Mouse (Mus musculus): Measurements from ENCODE around the gene Chst1. TPM values are rescaled to one million over a fixed set of nuclear protein-coding genes. Genes with fewer than 3 reads are reported as not detected.
A peak's percentile ranks its signal among the peaks of the same experiment; 100 is the strongest.

The Chst1 gene
- polyA plus RNA-seq, 1 experiment from 2014 or later, result 2.4 TPM

DNA sequence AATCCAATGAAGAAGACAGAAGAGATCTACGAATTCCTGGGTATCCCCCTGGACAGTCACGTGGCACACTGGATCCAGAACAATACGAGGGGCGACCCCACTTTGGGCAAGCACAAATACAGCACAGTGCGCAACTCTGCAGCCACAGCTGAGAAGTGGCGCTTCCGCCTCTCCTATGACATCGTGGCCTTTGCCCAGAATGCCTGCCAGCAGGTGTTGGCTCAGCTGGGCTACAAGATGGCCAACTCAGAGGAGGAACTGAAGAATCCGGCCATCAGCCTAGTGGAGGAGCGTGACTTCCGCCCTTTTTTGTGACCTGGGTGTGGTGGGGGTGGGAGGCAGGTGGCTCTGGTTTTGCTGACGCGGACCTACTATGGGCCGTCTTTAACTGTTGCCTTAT is 14.6 kb downstream of the Chst1 start:
- Histone ChIP-seq H3K4me2 (ENCODE audit: low read depth, low read length) (no peak overlapping the region), H3K9me3 (replicated peaks; ENCODE audit: control insufficient read depth, low read length) (no peaks in the 10 kb centered on the region), H3K27ac (replicated peaks; ENCODE audit: low read depth, low read length) (no peak overlapping the region), H3K36me3 (replicated peaks; ENCODE audit: control insufficient read depth, insufficient read depth, low read depth, low read length) (no peaks in the 10 kb centered on the region), H3K4me3 (ENCODE audit: low read depth, low read length) (no peak overlapping the region), H3K4me1 (ENCODE audit: control insufficient read depth, insufficient read depth, low read length) (no peaks in the 10 kb centered on the region), H3K9ac (replicated peaks; ENCODE audit: low read length) (no peak overlapping the region), H3K27me3 (ENCODE audit: control insufficient read depth, insufficient read depth, low read length) (no peaks in the 10 kb centered on the region)
- DNase-seq (ENCODE audit: low spot score), result no peak
- 89% methylated on average over 14 of the region's 14 CpGs for WGBS
- ATAC-seq (replicated peaks; ENCODE audit: insufficient number of reproducible peaks, low FRiP score, low TSS enrichment, low read depth), result no peak

DNA sequence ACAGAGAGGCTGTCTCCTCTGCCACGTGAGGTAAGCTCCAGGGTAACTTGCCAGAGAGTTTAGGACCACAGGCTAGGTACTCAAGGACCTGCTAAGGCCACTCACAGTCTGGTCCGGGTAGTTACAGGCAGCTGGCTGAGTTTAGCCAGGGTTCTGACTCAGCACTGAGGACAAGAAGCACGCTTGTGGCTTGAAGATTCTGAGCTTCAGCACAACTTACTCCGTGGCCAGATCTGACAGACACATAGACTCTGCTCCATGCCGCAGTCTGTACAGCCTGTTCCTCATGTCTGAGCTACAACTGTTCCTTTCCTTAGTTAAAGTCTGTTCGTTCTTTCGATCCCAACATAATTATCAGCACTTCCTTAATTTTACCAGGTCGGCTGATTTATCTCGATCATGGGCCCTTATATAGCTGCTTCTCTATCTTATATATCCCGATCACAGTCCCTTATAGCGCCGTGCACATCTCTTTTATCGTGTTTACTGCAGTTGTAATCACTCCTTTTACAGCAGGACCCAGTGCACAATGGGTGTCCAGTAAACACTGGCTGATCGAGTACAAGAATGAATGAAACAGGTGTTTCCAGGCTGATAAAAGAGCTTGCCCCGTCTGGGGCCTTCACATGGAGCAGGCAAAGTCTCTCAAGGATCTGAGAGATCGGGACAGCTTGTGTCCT is 17.7 kb downstream of the Chst1 start:
- H3K9ac ChIP-seq (replicated peaks; ENCODE audit: low read length), result no peak overlapping the region
- no peak overlapping the region for H3K4me3 ChIP-seq (ENCODE audit: low read depth, low read length)
- WGBS, result 83% methylated on average over 16 of the region's 16 CpGs
- no peak for ATAC-seq (replicated peaks; ENCODE audit: insufficient number of reproducible peaks, low FRiP score, low TSS enrichment, low read depth)
- DNase-seq (ENCODE audit: low spot score), result no peak
- H3K9me3 ChIP-seq (replicated peaks; ENCODE audit: control insufficient read depth, low read length), result no peaks in the 10 kb centered on the region
- no peaks in the 10 kb centered on the region for H3K27me3 ChIP-seq (ENCODE audit: control insufficient read depth, insufficient read depth, low read length)
- no peak overlapping the region for H3K4me2 ChIP-seq (ENCODE audit: low read depth, low read length)
- no peaks in the 10 kb centered on the region for H3K4me1 ChIP-seq (ENCODE audit: control insufficient read depth, insufficient read depth, low read length)
- H3K36me3 ChIP-seq (replicated peaks; ENCODE audit: control insufficient read depth, insufficient read depth, low read depth, low read length), result no peaks in the 10 kb centered on the region
- no peak overlapping the region for H3K27ac ChIP-seq (replicated peaks; ENCODE audit: low read depth, low read length)

DNA sequence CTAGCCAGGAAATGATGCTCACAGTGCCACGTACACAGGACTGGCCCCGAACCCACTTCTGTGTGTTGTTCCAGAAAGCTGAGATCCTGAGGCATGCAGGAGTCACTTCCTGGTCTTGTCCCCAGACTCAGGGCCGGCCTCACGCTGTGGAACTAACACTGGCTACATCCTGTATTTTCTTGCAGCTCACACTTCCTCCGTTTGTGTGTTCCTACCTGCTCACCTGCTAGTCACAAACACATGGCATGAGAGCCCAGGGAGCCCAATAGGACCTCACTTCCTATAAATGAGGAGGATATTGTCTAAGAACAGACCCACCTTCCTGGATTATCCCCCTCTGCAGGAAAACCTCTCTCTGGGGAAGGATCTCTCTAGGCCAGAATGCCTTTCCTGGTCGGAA is 18.5 kb downstream of the Chst1 start:
- H3K27me3 ChIP-seq (ENCODE audit: control insufficient read depth, insufficient read depth, low read length), result no peaks in the 10 kb centered on the region
- no peak overlapping the region for H3K9ac ChIP-seq (replicated peaks; ENCODE audit: low read length)
- no peak for ATAC-seq (replicated peaks; ENCODE audit: insufficient number of reproducible peaks, low FRiP score, low TSS enrichment, low read depth)
- 74% methylated on average over 6 of the region's 6 CpGs for WGBS
- no peak for DNase-seq (ENCODE audit: low spot score)
- H3K36me3 ChIP-seq (replicated peaks; ENCODE audit: control insufficient read depth, insufficient read depth, low read depth, low read length), result no peaks in the 10 kb centered on the region
- H3K27ac ChIP-seq (replicated peaks; ENCODE audit: low read depth, low read length), result no peak overlapping the region
- H3K9me3 ChIP-seq (replicated peaks; ENCODE audit: control insufficient read depth, low read length), result no peaks in the 10 kb centered on the region
- no peak overlapping the region for H3K4me2 ChIP-seq (ENCODE audit: low read depth, low read length)
- no peaks in the 10 kb centered on the region for H3K4me1 ChIP-seq (ENCODE audit: control insufficient read depth, insufficient read depth, low read length)
- no peak overlapping the region for H3K4me3 ChIP-seq (ENCODE audit: low read depth, low read length)

DNA sequence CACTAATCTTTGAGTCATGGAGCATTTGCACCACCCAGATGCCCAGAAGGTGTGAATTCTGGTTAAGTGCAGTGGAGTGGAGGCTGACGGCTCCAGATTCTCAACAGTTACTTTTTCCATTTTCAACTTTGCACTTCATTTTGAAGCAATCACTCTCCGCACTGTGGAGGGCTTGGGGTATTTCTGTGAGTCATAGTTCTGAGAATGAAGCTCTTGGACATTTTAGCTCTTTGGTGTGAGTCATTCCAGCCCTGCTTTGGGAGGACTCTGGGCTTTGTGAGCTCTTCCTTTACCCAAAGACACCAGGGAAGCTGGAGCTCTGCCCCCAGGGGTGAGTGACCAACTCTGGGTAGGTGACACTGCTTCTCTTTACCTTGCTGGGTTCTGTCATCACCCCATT is 28.1 kb downstream of the Chst1 start:
- no peak overlapping the region for H3K27ac ChIP-seq (replicated peaks; ENCODE audit: low read depth, low read length)
- H3K9me3 ChIP-seq (replicated peaks; ENCODE audit: control insufficient read depth, low read length), result no peaks in the 10 kb centered on the region
- WGBS, result 65% methylated on average over 2 of the region's 2 CpGs
- no peak overlapping the region for H3K4me3 ChIP-seq (ENCODE audit: low read depth, low read length)
- no peak overlapping the region for H3K9ac ChIP-seq (replicated peaks; ENCODE audit: low read length)
- no peak for ATAC-seq (replicated peaks; ENCODE audit: insufficient number of reproducible peaks, low FRiP score, low TSS enrichment, low read depth)
- no peak for DNase-seq (ENCODE audit: low spot score)
- H3K4me2 ChIP-seq (ENCODE audit: low read depth, low read length), result no peak overlapping the region
- H3K4me1 ChIP-seq (ENCODE audit: control insufficient read depth, insufficient read depth, low read length), result no peaks in the 10 kb centered on the region
- no peaks in the 10 kb centered on the region for H3K27me3 ChIP-seq (ENCODE audit: control insufficient read depth, insufficient read depth, low read length)
- H3K36me3 ChIP-seq (replicated peaks; ENCODE audit: control insufficient read depth, insufficient read depth, low read depth, low read length), result no peaks in the 10 kb centered on the region

DNA sequence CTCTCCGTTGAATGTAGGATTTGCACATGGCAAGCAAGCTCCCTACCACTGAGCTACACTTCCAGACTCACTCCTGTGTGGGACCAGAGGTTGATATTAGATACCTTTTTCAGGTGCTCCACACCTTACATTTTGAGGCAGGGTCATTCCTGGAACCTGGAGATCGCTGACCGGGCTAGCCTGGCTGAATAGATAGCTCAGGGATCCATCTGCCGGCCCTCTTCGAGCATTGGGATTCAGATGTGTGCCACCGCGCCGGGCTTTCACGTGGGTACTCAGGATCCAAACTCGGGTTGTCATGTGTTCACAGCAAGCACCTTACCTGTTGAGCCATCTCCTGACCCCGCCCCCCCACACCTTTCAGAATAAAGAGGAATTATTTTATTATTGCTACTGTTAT is 31.3 kb downstream of the Chst1 start:
- Histone ChIP-seq H3K4me2 (ENCODE audit: low read depth, low read length) (no peak overlapping the region), H3K36me3 (replicated peaks; ENCODE audit: control insufficient read depth, insufficient read depth, low read depth, low read length) (no peaks in the 10 kb centered on the region), H3K9me3 (replicated peaks; ENCODE audit: control insufficient read depth, low read length) (no peaks in the 10 kb centered on the region), H3K9ac (replicated peaks; ENCODE audit: low read length) (no peak overlapping the region), H3K27ac (replicated peaks; ENCODE audit: low read depth, low read length) (no peak overlapping the region), H3K27me3 (ENCODE audit: control insufficient read depth, insufficient read depth, low read length) (no peaks in the 10 kb centered on the region), H3K4me3 (ENCODE audit: low read depth, low read length) (no peak overlapping the region), H3K4me1 (ENCODE audit: control insufficient read depth, insufficient read depth, low read length) (no peaks in the 10 kb centered on the region)
- 94% methylated on average over 11 of the region's 11 CpGs for WGBS
- DNase-seq (ENCODE audit: low spot score) (no peak), ATAC-seq (replicated peaks; ENCODE audit: insufficient number of reproducible peaks, low FRiP score, low TSS enrichment, low read depth) (no peak)

DNA sequence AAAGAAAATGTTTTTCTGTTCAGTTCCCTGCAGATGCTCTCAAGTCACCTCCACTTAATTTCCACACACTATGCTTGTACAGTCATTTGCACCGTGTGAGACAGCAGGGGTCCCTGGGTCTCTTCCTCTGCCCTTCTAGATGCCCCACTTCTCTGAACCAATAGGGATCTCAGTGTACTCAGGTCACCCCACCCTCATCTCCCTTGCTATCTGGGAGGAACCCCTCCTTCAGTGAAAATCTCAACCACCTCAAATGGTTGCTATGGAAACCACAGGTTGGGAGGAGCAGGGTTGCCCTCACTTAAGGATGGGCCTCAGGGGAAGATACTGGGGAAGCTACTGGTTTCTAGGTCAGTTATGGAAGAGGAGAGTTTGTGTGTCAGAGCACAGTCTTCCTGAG is 32.5 kb downstream of the Chst1 start:
- Histone ChIP-seq H3K9me3 (replicated peaks; ENCODE audit: control insufficient read depth, low read length) (no peaks in the 10 kb centered on the region), H3K4me1 (ENCODE audit: control insufficient read depth, insufficient read depth, low read length) (no peaks in the 10 kb centered on the region), H3K4me3 (ENCODE audit: low read depth, low read length) (no peak overlapping the region), H3K27me3 (ENCODE audit: control insufficient read depth, insufficient read depth, low read length) (no peaks in the 10 kb centered on the region), H3K4me2 (ENCODE audit: low read depth, low read length) (no peak overlapping the region), H3K27ac (replicated peaks; ENCODE audit: low read depth, low read length) (no peak overlapping the region), H3K9ac (replicated peaks; ENCODE audit: low read length) (no peak overlapping the region), H3K36me3 (replicated peaks; ENCODE audit: control insufficient read depth, insufficient read depth, low read depth, low read length) (no peaks in the 10 kb centered on the region)
- ATAC-seq (replicated peaks; ENCODE audit: insufficient number of reproducible peaks, low FRiP score, low TSS enrichment, low read depth), result no peak
- WGBS, result 79% methylated on average over 1 of the region's 1 CpGs
- DNase-seq (ENCODE audit: low spot score), result no peak

DNA sequence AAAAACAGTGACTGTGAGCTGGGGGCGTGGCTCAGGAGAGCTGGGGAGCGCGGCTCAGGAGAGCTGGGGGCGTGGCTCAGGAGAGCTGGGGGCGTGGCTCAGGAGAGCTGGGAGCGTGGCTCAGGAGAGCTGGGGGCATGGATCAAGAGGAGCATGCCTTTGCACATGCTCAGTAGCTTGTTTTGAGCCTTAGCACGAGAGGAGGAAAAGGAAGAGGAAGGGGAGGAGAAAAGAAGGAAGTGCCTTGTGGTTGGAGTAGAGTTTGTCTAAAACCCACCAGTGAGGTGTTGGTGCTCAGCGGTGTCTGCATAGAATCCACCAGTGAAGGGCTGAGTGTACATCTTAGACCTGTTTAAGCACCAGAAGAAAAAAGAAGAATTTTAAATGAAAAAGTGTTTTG is 41.0 kb downstream of the Chst1 start:
- H3K4me2 ChIP-seq (ENCODE audit: low read depth, low read length), result no peak overlapping the region
- no peak overlapping the region for H3K4me3 ChIP-seq (ENCODE audit: low read depth, low read length)
- H3K9ac ChIP-seq (replicated peaks; ENCODE audit: low read length), result no peak overlapping the region
- H3K4me1 ChIP-seq (ENCODE audit: control insufficient read depth, insufficient read depth, low read length), result no peaks in the 10 kb centered on the region; the same call in 1 of the 2 replicates
- H3K36me3 ChIP-seq (replicated peaks; ENCODE audit: control insufficient read depth, insufficient read depth, low read depth, low read length), result no peaks in the 10 kb centered on the region
- no peak overlapping the region for H3K27ac ChIP-seq (replicated peaks; ENCODE audit: low read depth, low read length)
- no peaks in the 10 kb centered on the region for H3K9me3 ChIP-seq (replicated peaks; ENCODE audit: control insufficient read depth, low read length)
- no peaks in the 10 kb centered on the region for H3K27me3 ChIP-seq (ENCODE audit: control insufficient read depth, insufficient read depth, low read length)
- 25% methylated on average over 8 of the region's 8 CpGs for WGBS
- ATAC-seq (replicated peaks; ENCODE audit: insufficient number of reproducible peaks, low FRiP score, low TSS enrichment, low read depth) (no peak), DNase-seq (ENCODE audit: low spot score) (peak; percentile 38)

DNA sequence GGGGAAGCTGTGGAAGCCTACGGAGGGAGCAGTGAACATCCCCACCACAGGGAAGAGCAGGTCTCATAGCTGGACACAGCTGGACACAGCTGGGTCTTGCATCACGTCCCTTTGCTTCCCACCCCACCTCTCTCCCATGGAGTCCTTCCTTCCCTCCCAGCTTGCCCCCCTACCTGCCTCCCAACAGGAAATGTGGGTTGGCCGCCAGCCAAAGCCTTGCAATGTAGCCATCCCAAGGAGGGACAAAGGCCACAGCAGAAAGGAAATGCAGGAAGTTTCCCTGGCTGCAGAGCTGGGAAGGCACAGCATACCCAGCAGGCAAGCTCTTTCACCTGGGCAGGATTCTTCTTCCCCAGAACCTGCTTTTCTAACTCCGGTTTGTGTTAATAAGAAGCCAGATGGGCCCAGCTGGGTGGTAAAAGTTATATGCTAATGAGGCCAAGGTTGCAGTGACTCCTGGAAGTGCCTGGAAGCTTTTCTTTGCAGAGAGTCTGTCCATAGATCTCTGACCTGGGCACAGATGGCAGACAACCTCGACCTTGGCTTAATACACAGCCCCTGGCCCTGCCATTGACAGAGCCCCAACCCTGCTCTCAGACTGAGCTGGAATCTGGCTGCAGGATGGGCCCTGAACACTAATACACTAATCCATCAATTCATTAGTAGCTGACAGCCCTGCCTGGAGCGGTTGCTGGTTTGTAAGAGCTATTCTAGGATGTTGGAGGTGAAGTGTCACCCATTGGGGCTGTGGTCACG is 46.0 kb downstream of the Chst1 start:
- DNase-seq (ENCODE audit: low spot score) (peak; percentile 33), ATAC-seq (replicated peaks; ENCODE audit: insufficient number of reproducible peaks, low FRiP score, low TSS enrichment, low read depth) (no peak)
- H3K9ac ChIP-seq (replicated peaks; ENCODE audit: low read length), result no peak overlapping the region
- H3K4me1 ChIP-seq (ENCODE audit: control insufficient read depth, insufficient read depth, low read length), result no peaks in the 10 kb centered on the region
- WGBS, result 44% methylated on average over 7 of the region's 7 CpGs
- no peak overlapping the region for H3K4me3 ChIP-seq (ENCODE audit: low read depth, low read length)
- no peaks in the 10 kb centered on the region for H3K9me3 ChIP-seq (replicated peaks; ENCODE audit: control insufficient read depth, low read length)
- H3K36me3 ChIP-seq (replicated peaks; ENCODE audit: control insufficient read depth, insufficient read depth, low read depth, low read length), result no peaks in the 10 kb centered on the region
- H3K4me2 ChIP-seq (ENCODE audit: low read depth, low read length), result no peak overlapping the region
- peak overlapping the region; percentile 28; the same call in 1 of the 2 replicates for H3K27ac ChIP-seq (replicated peaks; ENCODE audit: low read depth, low read length)
- H3K27me3 ChIP-seq (ENCODE audit: control insufficient read depth, insufficient read depth, low read length), result no peaks in the 10 kb centered on the region
